ENCODE assay signal across 13 mouse cellular contexts in the genomic region with DNA sequence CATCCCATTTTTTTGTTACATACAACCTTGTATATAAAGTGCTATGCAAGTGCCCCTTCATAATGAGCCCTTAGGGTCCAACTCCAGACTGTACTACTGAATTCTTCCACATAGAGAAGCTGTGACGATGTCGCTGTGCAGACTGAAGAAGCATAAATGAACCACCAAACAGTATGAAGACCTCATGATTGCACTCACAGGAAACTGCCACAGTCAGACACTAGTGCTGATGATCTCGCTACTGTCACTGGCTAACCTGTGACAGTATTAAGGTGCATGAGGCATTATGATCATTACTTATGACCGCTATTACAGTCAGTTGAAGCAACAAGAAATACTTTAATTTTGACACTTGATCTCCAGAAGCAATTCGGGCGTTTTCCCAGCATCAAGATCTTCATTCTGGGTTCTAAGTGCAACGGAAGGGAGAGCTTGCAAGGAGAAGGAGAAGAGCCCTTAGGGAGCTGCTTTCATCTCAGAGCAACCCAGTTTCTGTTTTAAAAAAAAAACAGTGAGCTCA. TPM values are rescaled to one million over a fixed set of nuclear protein-coding genes. Genes with fewer than 3 reads are reported as not detected.
DNase-seq lines count a peak whose midpoint lies in the region; ATAC-seq lines count a peak whose summit lies in the region.
"Had no signal": no experiment of that assay in that cellular context is flagged by ENCODE, and none has a peak within 500 bp of the region (broad histone marks: within the 10 kb centered on the region; RNA-seq: fewer than 3 reads in every experiment).

No protein-coding gene starts in this region.

- H3K4me2 ChIP-seq in heart, embryonic 14.5 days (ENCODE audit: low read length), result no peak overlapping the region
- no peak overlapping the region; the same call in 1 of the 2 replicates for H3K4me2 ChIP-seq in lung, embryonic 15.5 days
- no peak overlapping the region for H3K4me2 ChIP-seq in forebrain, embryonic 13.5 days
- H3K4me2 ChIP-seq: liver, embryonic 15.5 days had no signal

- H3K36me3 ChIP-seq in heart, embryonic 14.5 days (ENCODE audit: control insufficient read depth, insufficient read depth, low read length), result peaks cover 11% of the 10 kb centered on the region
- no peaks in the 10 kb centered on the region for H3K36me3 ChIP-seq in lung, embryonic 15.5 days
- peaks cover 11% of the 10 kb centered on the region; the same call in 1 of the 2 replicates for H3K36me3 ChIP-seq in forebrain, embryonic 13.5 days (ENCODE audit: poor library complexity, severe bottlenecking)
- H3K36me3 ChIP-seq: liver, embryonic 15.5 days; neural tube, embryonic 15.5 days had no signal

- H3K4me3 ChIP-seq in heart, embryonic 14.5 days (ENCODE audit: control insufficient read depth in 1 of 2, insufficient read depth in 1 of 2, low read depth in 1 of 2, low read length in 2 of 2), result no peak overlapping the region
- no peak overlapping the region for H3K4me3 ChIP-seq in lung, embryonic 15.5 days
- H3K4me3 ChIP-seq in forebrain, embryonic 13.5 days, result no peak overlapping the region
- H3K4me3 ChIP-seq: liver, embryonic 15.5 days; neural tube, embryonic 15.5 days had no signal

- no peaks in the 10 kb centered on the region for H3K27me3 ChIP-seq in heart, embryonic 14.5 days (ENCODE audit: control insufficient read depth, insufficient read depth, low read length)
- H3K27me3 ChIP-seq in lung, embryonic 15.5 days, result no peaks in the 10 kb centered on the region
- H3K27me3 ChIP-seq in forebrain, embryonic 13.5 days, result no peaks in the 10 kb centered on the region
- H3K27me3 ChIP-seq: neural tube, embryonic 15.5 days had no signal

- H3K27ac ChIP-seq in heart, embryonic 14.5 days (replicated peaks in 1 of 2; ENCODE audit: control insufficient read depth in 1 of 2, insufficient read depth in 1 of 2, low read depth in 2 of 2, low read length in 2 of 2), result peak overlapping the region in 1 of 2 experiments; percentile 100; a peak in 2 of 4 replicates
- peak overlapping the region; percentile 99; the same call in 1 of the 2 replicates for H3K27ac ChIP-seq in lung, embryonic 15.5 days
- H3K27ac ChIP-seq in forebrain, embryonic 13.5 days, result peak overlapping the region; percentile 11
- H3K27ac ChIP-seq: liver, embryonic 15.5 days had no signal

- peaks cover 38 to 61% of the 10 kb centered on the region in 2 experiments for H3K4me1 ChIP-seq in heart, embryonic 14.5 days (ENCODE audit: control insufficient read depth in 2 of 2, insufficient read depth in 2 of 2, low read length in 2 of 2)
- peaks cover 62% of the 10 kb centered on the region for H3K4me1 ChIP-seq in lung, embryonic 15.5 days
- H3K4me1 ChIP-seq in forebrain, embryonic 13.5 days, result peaks cover 79% of the 10 kb centered on the region

- 71% methylated on average over 7 of the region's 7 CpGs for WGBS in heart, embryonic 14.5 days
- 64% methylated on average over 7 of the region's 7 CpGs for WGBS in lung, embryonic 15.5 days
- 64% methylated on average over 7 of the region's 7 CpGs for WGBS in forebrain, embryonic 13.5 days

- H3K9me3 ChIP-seq in heart, embryonic 14.5 days (ENCODE audit: control insufficient read depth, low read length), result no peaks in the 10 kb centered on the region
- H3K9me3 ChIP-seq in lung, embryonic 15.5 days, result no peaks in the 10 kb centered on the region
- H3K9me3 ChIP-seq in forebrain, embryonic 13.5 days (replicated peaks), result no peaks in the 10 kb centered on the region
- H3K9me3 ChIP-seq: liver, embryonic 15.5 days; neural tube, embryonic 15.5 days had no signal

- no peak for ATAC-seq in heart, embryonic 14.5 days (ENCODE audit: insufficient number of reproducible peaks, insufficient read depth, low FRiP score, low read depth)
- ATAC-seq in lung, embryonic 15.5 days (ENCODE audit: borderline replicate concordance, extremely low read depth, low FRiP score, low TSS enrichment), result no peak
- ATAC-seq in forebrain, embryonic 13.5 days, result no peak

- no peak for DNase-seq in heart, adult 18-20 months
- no peak for DNase-seq in lung, postnatal 25 days (ENCODE audit: low spot score)
- peak; percentile 66 for DNase-seq in naive thymus-derived CD4-positive, alpha-beta T cell, adult 2 months (ENCODE audit: low read depth)
- no peak for DNase-seq in cerebellum, adult 9-11 months
- DNase-seq in kidney, postnatal 14 days, result no peak
- DNase-seq: kidney, adult 18-20 months; right cerebral cortex, postnatal 4 days; thymus, postnatal 14 days had no signal

- peak overlapping the region; percentile 11; the same call in 1 of the 2 replicates for H3K9ac ChIP-seq in heart, embryonic 14.5 days (ENCODE audit: low read length)
- no peak overlapping the region for H3K9ac ChIP-seq in lung, embryonic 15.5 days
- no peak overlapping the region for H3K9ac ChIP-seq in forebrain, embryonic 13.5 days
- H3K9ac ChIP-seq: liver, embryonic 15.5 days; neural tube, embryonic 15.5 days had no signal

RNA-seq across cellular contexts. Expression of a gene that starts 1.9 kb away (rescaled TPM):
- 32.8 and 36.1 TPM in 2 replicates for polyA plus RNA-seq in heart, embryonic 14.5 days (2014; fragmentation: Nextera tagmentation; extraction: Ambion mirVana)
- total RNA-seq in heart, adult 18-20 months (2021), result 10 to 100 TPM; 30.0 to 30.5 TPM
- 49.4 and 50.0 TPM in 2 replicates for polyA plus RNA-seq in lung, embryonic 15.5 days (2015; fragmentation: Nextera tagmentation; extraction: Ambion mirVana)
- polyA plus RNA-seq in forebrain, embryonic 13.5 days (2015; fragmentation: Nextera tagmentation; extraction: Ambion mirVana), result 54.2 and 54.8 TPM in 2 replicates
